Mouse (Mus musculus): ENCODE data around the gene Tmem178.

Gene Tmem178

DNA sequence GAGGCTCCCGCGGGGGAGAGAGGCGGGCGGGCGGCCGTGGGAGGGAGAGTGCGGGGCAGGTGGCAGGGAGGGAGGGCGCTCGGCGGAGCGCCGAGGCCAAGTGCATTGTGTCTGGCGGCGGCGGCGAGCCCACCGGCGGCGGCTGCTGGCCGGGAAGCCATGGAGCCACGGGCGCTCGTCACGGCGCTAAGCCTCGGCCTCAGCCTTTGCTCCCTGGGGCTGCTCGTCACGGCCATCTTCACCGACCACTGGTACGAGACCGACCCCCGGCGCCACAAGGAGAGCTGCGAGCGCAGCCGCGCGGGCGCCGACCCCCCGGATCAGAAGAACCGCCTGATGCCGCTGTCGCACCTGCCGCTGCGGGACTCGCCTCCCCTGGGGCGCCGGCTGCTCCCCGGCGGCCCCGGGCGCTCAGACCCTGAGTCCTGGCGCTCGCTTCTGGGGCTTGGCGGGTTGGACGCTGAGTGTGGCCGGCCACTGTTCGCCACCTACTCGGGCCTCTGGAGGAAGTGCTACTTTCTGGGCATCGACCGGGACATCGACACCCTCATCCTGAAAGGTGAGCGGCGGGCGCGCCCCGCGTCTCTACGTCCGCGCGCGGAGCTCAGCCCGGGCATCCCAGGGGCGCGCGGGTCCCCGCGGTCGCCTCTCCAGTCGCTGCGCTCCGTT is at the start of gene Tmem178:
Gene Tmem178 (plus strand): TSS at position 103 of the 669 bp plus-strand sequence.
- DNase-seq (ENCODE audit: extremely low read depth, low read depth, low spot score) = no peak

DNA sequence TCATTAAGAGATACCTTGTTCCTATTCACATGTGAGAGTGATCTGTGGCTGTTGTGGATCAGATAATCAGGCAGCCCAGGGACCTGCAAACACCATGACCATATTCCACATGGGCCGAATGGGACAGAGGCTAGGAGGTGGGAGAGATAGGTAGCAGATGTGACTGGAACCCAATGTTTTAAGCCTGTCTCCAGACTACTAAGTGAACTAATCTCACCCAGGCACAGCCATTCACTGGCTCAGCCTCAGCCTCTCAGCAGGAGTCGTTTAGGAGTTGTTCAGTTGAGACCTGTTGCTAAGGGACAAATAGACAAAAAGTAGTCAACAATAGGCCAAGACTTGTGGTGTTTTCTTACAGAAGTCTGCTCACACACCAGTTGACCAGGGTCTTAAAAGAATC is 48.0 kb upstream of the Tmem178 start:
- no peak for DNase-seq (ENCODE audit: extremely low read depth, low read depth, low spot score)

DNA sequence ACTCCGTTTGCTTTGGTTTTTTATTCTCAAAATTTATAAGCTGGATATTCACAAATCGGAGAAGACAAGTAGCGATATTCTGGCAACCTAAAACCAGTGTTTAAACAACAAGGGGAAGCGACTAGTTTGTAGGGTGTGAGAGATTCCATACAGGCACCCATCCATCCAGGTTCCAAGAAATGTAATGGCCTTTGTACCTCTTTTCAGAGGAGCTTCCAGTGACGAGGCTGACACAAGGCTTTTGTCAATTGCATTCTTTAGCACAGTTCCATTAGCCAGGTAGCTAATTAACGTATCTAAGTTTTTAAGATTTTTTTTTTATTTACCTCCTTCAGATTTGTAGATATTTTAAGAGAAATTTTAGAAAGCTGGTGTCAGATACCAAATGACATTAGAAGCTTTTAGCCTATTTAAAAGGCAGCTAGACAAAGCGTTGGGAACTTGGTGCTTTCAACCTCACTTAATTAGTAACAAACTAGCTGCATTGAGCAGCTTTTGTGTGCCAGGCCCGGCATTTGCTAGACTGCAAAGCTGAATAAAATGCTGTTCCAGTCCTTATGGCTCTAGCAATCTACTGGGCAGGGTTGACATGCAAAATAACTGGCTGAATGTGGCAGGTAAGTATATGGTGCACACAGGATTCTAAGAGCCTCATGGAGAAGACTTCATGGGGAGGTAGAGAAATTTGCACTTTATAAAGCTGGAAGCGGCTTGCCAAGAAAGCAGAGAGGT is 46.6 kb upstream of the Tmem178 start:
- no peak for DNase-seq (ENCODE audit: extremely low read depth, low read depth, low spot score)

DNA sequence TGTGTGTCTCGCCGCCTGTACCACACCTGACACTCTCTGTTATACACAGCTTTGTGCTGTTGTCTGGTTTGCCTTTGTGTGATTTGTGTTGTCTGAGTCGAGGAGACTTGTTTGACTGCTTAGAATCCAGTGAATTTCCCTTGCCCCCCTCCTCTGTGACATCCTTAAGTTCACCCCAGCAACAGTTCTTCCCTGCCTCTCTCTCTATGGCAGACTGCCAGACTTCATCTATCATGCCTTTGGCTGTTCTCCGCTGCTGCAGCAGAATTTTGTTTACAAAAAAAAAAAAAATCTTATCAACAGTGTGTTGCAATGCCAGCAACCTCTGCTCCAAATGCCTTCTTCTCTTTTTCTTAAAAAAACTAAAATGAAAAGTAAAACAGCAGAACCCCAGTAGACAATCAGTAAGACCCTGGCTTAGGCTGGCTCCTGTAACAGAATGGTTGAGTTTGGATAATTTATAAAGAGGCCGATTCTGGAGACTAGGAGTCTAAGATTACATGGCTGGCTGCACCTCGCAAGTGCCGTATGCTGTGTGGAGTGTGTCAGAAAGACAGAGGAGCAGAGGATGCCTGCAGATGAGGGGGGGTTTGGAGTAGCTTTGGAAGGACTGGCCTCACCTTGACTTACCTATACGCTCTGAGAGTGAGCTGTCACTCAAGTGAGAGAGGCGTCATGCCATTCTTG is 44.8 kb upstream of the Tmem178 start:
- no peak for DNase-seq (ENCODE audit: extremely low read depth, low read depth, low spot score)

DNA sequence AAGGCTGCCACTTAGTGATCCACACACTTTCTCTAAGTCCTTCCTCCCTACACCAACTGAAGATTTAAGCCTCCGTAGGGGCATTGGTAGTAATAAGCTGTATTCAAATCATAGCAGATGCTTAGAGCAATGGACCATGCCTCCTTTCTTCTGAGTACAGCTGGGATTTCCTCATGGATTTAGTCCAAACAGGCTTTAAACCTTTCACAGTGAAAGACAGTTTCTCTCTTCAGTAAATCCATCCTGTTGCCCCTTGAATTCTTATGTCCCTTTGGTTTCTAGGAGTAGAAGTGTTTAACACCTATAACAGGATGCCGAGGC is 44.3 kb upstream of the Tmem178 start:
- DNase-seq (ENCODE audit: extremely low read depth, low read depth, low spot score) = no peak

DNA sequence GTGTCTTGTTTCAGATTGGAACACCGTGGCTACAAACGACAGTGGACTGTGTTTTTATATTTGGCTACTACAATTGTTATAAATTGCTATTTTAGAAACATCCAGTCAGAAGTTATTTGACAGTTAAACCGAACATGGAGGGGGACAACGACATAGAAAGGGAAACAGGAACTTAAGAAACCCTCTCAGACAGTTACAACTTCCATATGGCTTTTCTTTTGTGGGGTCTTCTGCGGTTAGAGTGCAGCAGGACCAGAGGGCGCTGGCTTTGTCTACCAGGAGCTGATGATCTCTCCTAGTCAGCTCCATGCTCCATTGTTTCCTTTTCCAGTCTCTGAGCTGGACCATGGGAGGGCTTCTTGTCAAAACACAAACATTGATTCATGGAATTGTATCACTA is 42.5 kb upstream of the Tmem178 start:
- DNase-seq (ENCODE audit: extremely low read depth, low read depth, low spot score) = no peak

DNA sequence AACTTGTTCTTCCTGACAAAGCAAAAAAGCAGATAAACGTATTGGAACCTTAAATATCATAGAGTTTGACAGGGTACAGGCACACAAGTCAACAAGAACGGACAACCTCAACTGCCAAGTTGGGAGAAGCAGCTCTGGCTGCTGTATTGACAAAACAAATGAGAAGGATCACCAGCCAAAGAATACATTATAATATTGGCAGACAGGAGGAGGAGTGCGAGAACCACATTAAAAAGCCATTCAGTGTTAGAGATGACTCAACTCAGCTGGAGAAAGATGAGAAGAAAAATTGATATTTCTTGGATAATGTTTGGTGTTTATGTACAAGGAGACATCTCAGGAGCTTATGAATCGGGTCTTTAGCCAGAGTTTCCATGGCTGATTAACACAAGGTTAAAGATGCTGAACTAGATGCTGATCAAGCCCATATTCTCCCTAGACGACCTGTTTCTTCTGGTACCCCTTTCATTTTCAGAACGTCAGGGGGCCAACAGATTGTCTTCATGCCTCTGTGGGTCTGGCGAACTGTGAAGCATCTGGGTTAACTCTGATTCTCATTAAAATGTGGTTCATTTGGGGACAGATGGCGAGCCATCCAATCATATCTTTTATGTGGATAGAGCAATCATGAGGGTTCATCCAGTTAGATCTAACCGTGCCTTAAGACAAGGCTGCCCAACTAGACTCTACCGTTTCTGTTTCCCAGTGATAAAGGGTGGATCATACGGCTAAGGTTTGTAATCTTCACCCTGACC is 41.1 kb upstream of the Tmem178 start:
- DNase-seq (ENCODE audit: extremely low read depth, low read depth, low spot score) = no peak

DNA sequence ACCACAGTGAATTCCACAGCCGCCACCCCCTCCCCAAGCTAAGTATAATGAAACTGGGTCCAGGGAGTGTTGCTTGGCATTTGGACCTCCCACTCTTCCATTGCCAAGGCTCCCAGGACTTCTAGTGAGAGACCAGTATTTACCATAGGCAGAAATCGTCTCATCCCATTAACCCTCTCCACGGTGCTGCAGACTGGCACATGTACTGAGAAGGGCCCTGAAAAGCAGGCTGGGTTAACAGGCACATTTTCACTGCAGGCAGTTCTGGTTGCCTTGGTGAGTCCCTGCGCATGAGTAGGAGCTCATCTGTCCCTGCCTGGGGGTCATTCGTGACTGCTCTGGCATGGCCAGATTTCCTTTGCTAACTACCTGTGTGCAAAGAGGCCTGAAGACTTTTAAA is 40.4 kb upstream of the Tmem178 start:
- DNase-seq (ENCODE audit: extremely low read depth, low read depth, low spot score) = no peak

DNA sequence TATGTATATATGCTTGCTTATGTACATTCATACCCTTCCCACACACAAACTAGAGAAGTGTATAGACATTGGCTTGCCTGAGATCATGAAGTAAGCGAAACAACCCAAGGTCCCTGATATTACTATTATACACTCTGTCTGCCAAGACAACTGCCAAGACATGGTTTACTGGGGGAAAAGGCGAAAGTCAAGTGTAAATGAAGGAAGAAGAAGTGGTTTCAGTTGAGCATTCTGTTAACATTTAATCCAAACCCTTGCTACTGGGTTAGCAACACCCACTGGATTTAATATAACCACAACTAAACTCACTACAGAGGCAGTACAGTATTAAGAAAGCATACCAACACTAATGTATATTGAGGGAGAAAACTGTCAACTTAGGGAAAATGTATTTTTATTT is 28.8 kb upstream of the Tmem178 start:
- DNase-seq (ENCODE audit: extremely low read depth, low read depth, low spot score) = no peak

DNA sequence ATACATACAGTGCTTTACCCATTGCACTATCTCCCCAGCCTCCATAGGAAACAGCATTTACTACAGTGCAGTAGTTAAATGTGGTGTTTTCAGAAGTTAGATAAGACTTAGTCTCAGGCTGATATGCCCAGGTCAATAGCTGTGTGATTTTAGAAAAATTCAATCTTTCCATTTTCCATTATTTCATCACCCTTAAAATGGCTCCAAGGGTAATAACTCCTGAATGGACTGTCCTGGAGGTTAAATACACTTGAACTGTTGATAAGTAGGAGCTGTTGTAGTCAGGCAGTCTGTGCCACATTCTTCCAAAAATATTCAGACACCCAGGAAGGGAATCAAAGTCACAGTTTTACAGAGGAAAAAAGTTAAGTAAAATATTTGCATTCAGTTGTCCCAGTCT is 25.2 kb upstream of the Tmem178 start:
- DNase-seq (ENCODE audit: extremely low read depth, low read depth, low spot score) = no peak

DNA sequence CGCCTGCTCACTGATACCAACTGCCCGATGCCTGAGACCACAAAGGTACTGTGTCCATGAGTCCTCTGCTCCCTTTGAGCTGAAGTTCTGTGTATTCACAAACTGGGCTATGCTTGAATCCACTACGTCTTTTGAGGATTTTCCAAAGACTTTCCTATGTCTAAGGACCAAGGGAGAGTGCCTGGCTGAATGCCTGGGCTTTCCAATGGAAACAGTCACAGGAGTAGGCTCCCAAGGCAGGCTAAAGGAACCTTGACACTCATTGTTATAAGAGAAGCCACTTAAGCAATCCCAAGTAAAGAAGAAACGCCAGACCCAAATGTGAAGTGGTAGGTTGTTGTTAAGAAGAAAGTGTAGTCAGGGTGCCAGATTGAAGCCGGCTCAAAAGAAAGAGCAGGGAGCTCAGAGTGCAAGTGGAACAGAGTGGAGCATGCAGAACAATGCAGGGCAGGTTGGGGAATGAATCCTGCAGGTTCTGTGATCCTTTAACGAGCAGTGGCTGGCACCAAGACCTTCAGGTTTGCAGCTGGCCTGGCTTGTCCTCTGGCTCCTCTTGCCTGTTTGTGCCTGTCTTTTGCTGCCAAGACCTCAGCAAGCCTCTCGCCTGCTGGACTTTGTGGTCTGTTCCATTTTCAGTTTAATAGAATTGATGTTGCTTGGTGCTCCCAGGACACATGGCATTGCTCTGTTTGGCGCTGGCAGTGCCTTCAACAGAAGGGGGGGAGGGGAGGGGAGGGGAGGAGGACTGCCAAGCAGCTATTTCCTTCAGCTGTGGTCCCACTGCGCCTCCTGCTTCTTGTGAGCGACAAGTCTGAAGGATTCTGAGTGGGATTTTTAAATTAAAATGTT is 22.9 kb upstream of the Tmem178 start:
- DNase-seq (ENCODE audit: extremely low read depth, low read depth, low spot score) = no peak

DNA sequence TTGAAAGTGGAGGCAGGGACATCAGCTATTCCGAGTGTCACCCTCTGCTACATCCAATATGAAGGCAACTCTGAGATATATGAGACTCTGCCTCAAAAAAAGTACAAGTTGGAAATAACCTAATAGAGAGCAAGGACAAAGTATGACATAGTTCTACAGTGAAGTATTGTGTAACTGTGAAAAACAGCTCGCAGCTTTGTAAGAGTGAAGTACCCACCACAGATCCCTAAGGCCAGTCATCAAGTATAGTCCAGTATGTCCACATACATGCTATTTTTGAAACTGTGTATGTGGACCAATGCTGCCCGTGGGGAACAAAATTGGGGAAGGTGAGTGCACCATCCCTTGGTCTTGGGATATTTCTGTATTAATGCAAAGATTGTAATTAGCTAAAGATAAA is 18.9 kb upstream of the Tmem178 start:
- no peak for DNase-seq (ENCODE audit: extremely low read depth, low read depth, low spot score)

DNA sequence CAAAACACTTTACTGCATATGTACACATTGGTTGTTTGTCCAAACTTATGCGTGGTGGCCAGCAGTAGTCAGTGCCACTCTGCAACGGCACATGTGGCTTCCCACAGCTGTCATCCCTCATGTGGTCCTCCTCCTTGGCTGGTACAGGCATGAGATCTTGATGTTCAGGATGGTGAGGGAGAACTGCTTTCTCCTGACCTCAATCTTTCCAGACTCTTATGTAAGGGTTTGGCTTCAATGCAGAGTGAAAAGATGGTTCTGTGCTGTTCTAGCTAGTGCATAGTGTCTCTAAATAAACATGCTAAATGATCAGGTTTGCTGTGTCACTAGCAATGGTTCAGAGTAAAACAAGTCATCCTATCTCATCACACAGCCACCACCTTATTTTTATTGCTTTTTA is 17.3 kb upstream of the Tmem178 start:
- no peak for DNase-seq (ENCODE audit: extremely low read depth, low read depth, low spot score)

DNA sequence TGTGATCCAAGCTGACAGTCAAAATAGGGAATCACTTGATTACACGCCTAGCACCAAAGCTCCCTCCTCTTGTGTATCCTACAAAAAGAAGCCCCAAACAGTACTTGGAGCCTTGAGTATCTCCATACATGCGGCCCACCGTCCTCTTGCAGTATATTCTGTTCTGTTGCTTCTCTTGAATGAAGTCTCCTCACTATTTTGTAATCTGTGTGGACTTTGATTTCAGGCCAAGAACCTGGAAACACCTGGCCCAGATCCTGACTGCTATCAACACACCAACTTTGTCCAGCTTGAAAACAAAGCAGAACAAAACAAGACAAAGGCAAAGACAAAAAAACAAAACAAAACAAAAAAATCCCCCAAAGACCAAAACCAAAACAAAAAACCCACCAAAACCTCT is 11.7 kb upstream of the Tmem178 start:
- no peak for DNase-seq (ENCODE audit: extremely low read depth, low read depth, low spot score)

DNA sequence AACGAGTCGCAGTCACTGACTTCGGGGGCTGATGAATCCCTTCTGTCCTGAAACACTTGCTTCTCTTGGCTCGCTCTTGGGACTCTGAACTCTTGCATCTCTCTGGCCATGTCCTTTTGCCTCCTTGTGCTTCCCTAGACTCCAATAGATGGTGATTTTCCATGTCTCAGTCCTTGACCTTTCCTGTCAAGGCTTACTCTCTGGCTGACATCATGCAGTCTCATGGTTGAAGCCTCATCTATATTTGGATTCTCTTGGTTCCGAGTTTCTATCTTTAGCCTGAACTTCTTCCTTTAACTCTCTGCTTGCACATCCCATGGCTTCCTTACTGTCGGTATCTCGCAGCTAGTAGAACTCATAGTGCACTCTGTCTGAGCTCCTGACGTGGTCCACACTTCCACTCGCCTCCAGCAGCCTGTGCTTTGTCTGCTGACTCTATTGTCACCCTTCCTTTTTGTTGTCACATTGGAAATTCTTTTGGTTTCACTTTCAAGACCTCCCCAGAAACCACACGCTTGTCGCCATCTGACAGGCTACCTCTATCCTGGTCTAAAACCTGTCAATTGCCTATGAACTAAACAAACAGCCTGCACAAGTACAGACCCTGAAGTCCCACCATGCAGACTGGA is 10.9 kb upstream of the Tmem178 start:
- DNase-seq (ENCODE audit: extremely low read depth, low read depth, low spot score) = no peak

DNA sequence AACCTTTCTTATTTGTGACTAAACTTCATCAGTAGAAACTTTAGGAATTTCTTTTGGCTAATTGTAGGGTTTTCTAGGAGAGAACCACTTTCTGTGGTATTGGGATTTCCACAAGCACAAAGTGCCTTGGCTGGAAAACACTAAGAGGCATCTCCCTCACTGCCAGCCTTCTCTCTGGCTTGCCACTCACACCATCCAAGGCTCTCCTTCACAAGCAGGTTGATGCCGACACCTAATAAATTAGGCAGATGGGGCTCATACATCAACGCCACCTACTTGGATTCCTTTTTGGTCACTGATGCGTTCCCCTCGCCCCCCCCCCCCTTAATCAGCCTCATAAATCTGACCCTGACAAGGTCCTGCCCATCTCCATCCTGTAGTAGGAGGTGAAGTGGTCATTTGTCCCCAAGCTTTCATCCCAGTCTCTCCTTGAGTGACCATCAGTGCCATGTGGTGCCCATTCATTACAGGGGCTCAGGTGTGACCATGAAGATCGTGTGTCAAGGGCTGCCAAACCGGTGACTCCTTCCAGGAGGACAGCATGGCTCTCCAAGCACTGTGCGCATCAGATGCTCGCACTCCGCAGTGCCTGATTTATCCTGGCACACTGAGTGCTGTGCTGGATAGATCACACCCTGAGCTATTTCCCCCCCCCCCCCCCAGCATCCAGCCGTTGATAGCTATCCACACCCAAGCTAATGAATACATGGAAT is 8.5 kb upstream of the Tmem178 start:
- DNase-seq (ENCODE audit: extremely low read depth, low read depth, low spot score) = no peak

DNA sequence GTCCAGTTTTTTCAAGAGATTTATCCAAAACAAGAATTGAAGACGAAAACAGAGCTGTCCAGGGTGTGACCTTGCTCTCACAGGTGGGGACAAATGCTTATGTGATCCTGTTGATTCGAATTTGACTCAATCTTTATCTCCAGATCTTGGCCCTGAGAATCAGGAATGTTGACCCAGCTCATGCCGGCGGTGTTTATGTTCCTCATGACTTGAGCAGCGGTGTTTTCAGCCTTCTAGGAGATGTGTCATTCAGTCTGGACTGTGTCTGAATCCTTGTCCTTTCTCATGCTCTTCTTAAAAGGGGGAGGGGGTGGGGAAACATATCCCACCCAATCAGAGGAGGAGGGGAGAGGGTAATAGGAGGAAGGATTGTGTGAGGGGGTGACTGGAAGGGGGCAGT is 7.9 kb upstream of the Tmem178 start:
- no peak for DNase-seq (ENCODE audit: extremely low read depth, low read depth, low spot score)

DNA sequence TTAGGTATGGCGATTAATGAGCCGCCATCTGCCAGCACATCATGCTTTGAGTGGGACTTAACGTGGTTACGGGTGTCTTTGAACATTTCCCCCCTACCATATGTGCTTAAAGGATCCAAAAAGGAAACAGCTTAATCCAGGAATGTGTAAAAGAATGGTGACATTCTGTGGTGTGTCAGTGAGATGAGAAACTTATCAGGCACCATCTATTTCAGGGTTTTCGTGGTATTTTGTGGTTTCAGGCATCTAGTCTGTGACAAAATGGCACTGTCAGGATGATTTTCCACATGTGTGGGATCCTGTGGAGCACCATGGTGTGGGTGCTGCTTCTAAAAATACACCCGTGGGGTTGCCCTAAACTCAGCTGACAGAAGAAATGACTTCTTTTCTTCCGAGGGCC is 4.6 kb upstream of the Tmem178 start:
- DNase-seq (ENCODE audit: extremely low read depth, low read depth, low spot score) = no peak

DNA sequence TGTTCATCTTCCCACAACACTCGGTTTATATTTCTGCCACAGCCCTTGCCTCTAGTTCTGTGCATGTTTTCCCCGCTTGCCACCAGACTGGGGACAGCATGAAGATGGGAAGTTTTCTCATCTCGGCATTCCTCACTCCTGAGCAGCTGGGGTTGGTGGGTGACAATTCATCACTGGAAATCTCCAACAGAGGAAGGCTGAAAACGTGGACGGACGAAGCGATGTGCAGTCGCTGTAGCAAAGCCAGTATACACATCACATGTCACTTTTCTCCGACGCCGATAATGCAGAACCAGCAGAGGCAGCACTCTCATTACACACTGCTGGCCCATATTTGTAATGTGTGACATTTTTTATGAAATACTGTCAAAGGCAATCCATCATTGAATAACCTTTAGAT is 2.6 kb upstream of the Tmem178 start:
- DNase-seq (ENCODE audit: extremely low read depth, low read depth, low spot score) = no peak
